Mouse (Mus musculus): ENCODE measurements around the gene Uts2. TPM values are rescaled to one million over a fixed set of nuclear protein-coding genes. Genes with fewer than 3 reads are reported as not detected.
A peak's percentile ranks its signal among the peaks of the same experiment; 100 is the strongest.

The Uts2 gene
- not detected in 2 replicates for polyA plus RNA-seq (2014; fragmentation: Nextera tagmentation; extraction: Ambion mirVana)

GRCm38 (mm10) chr4:150996797-150997196 is at the start of gene Uts2:
TSS of gene Uts2 (plus strand) at chr4:150997097.
- no peak for DNase-seq (ENCODE audit: low spot score)
- H3K4me1 ChIP-seq (ENCODE audit: control insufficient read depth, insufficient read depth, low read length): no peaks in the 10 kb centered on the region
- ATAC-seq (ENCODE audit: low read depth): no peak
- H3K27me3 ChIP-seq (replicated peaks; ENCODE audit: control insufficient read depth, insufficient read depth, low read length): no peaks in the 10 kb centered on the region
- H3K9ac ChIP-seq (ENCODE audit: low read depth, low read length): no peak within 1 kb of the TSS
- no peaks in the 10 kb centered on the region for H3K9me3 ChIP-seq (ENCODE audit: control insufficient read depth, low read length)
- no peak within 1 kb of the TSS for H3K27ac ChIP-seq (replicated peaks; ENCODE audit: low read depth, low read length)
- no peak within 1 kb of the TSS for H3K4me2 ChIP-seq (ENCODE audit: low read depth, low read length)
- no peaks in the 10 kb centered on the region for H3K36me3 ChIP-seq (ENCODE audit: control insufficient read depth, insufficient read depth, low read length)
- 89% methylated on average over 7 of the region's 7 CpGs for WGBS
- no peak within 1 kb of the TSS for H3K4me3 ChIP-seq (ENCODE audit: low read depth, low read length)

GRCm38 (mm10) chr4:150950972-150951371 is 45.9 kb upstream of the Uts2 start:
- Histone ChIP-seq H3K36me3 (ENCODE audit: control insufficient read depth, insufficient read depth, low read length) (no peaks in the 10 kb centered on the region), H3K27ac (replicated peaks; ENCODE audit: low read depth, low read length) (no peak overlapping the region), H3K4me3 (ENCODE audit: low read depth, low read length) (no peak overlapping the region), H3K9ac (ENCODE audit: low read depth, low read length) (no peak overlapping the region), H3K9me3 (ENCODE audit: control insufficient read depth, low read length) (no peaks in the 10 kb centered on the region), H3K4me2 (ENCODE audit: low read depth, low read length) (no peak overlapping the region), H3K4me1 (ENCODE audit: control insufficient read depth, insufficient read depth, low read length) (no peaks in the 10 kb centered on the region), H3K27me3 (replicated peaks; ENCODE audit: control insufficient read depth, insufficient read depth, low read length) (no peaks in the 10 kb centered on the region)
- 81% methylated on average over 10 of the region's 10 CpGs for WGBS
- DNase-seq (ENCODE audit: low spot score) (no peak), ATAC-seq (ENCODE audit: low read depth) (no peak)

GRCm38 (mm10) chr4:150956369-150957105 is 40.4 kb upstream of the Uts2 start:
- peak; percentile 87 for DNase-seq (ENCODE audit: low spot score)
- peak; percentile 90 for ATAC-seq (ENCODE audit: low read depth)
- WGBS: 58% methylated on average over 13 of the region's 13 CpGs

GRCm38 (mm10) chr4:150957106-150957458 is 39.8 kb upstream of the Uts2 start:
- WGBS: 7% methylated on average over 1 of the region's 1 CpGs
- Histone ChIP-seq H3K4me2 (ENCODE audit: low read depth, low read length) (no peak overlapping the region), H3K4me3 (ENCODE audit: low read depth, low read length) (no peak overlapping the region), H3K4me1 (ENCODE audit: control insufficient read depth, insufficient read depth, low read length) (peaks cover 3% of the 10 kb centered on the region; the same call in 1 of the 2 replicates), H3K27me3 (replicated peaks; ENCODE audit: control insufficient read depth, insufficient read depth, low read length) (no peaks in the 10 kb centered on the region), H3K9ac (ENCODE audit: low read depth, low read length) (no peak overlapping the region), H3K9me3 (ENCODE audit: control insufficient read depth, low read length) (no peaks in the 10 kb centered on the region), H3K36me3 (ENCODE audit: control insufficient read depth, insufficient read depth, low read length) (no peaks in the 10 kb centered on the region), H3K27ac (replicated peaks; ENCODE audit: low read depth, low read length) (no peak overlapping the region)
- DNase-seq (ENCODE audit: low spot score) (no peak), ATAC-seq (ENCODE audit: low read depth) (no peak)

More at GRCm38 (mm10) chr4:150956369-150957105, 40.4 kb upstream of the Uts2 start:
- no peak overlapping the region for H3K27ac ChIP-seq (replicated peaks; ENCODE audit: low read depth, low read length)
- H3K4me2 ChIP-seq (ENCODE audit: low read depth, low read length): no peak overlapping the region
- H3K4me1 ChIP-seq (ENCODE audit: control insufficient read depth, insufficient read depth, low read length): peaks cover 3% of the 10 kb centered on the region; the same call in 1 of the 2 replicates
- H3K9me3 ChIP-seq (ENCODE audit: control insufficient read depth, low read length): no peaks in the 10 kb centered on the region
- H3K36me3 ChIP-seq (ENCODE audit: control insufficient read depth, insufficient read depth, low read length): no peaks in the 10 kb centered on the region
- no peak overlapping the region for H3K9ac ChIP-seq (ENCODE audit: low read depth, low read length)
- no peaks in the 10 kb centered on the region for H3K27me3 ChIP-seq (replicated peaks; ENCODE audit: control insufficient read depth, insufficient read depth, low read length)
- no peak overlapping the region for H3K4me3 ChIP-seq (ENCODE audit: low read depth, low read length)

- peaks cover 3% of the 10 kb centered on the region; the same call in 1 of the 2 replicates for H3K4me1 ChIP-seq (ENCODE audit: control insufficient read depth, insufficient read depth, low read length)
- no peak overlapping the region for H3K4me3 ChIP-seq (ENCODE audit: low read depth, low read length)
- H3K9me3 ChIP-seq (ENCODE audit: control insufficient read depth, low read length): no peaks in the 10 kb centered on the region
- ATAC-seq (ENCODE audit: low read depth) (no peak), DNase-seq (ENCODE audit: low spot score) (no peak)
- 84% methylated on average over 7 of the region's 7 CpGs for WGBS
- no peak overlapping the region for H3K27ac ChIP-seq (replicated peaks; ENCODE audit: low read depth, low read length)
- no peaks in the 10 kb centered on the region for H3K27me3 ChIP-seq (replicated peaks; ENCODE audit: control insufficient read depth, insufficient read depth, low read length)
- H3K4me2 ChIP-seq (ENCODE audit: low read depth, low read length): no peak overlapping the region
- no peak overlapping the region for H3K9ac ChIP-seq (ENCODE audit: low read depth, low read length)
- H3K36me3 ChIP-seq (ENCODE audit: control insufficient read depth, insufficient read depth, low read length): no peaks in the 10 kb centered on the region
Measured at GRCm38 (mm10) chr4:150958536-150958935, 38.4 kb upstream of the Uts2 start.

- Histone ChIP-seq H3K4me2 (ENCODE audit: low read depth, low read length) (no peak overlapping the region), H3K4me3 (ENCODE audit: low read depth, low read length) (no peak overlapping the region), H3K9me3 (ENCODE audit: control insufficient read depth, low read length) (no peaks in the 10 kb centered on the region), H3K27ac (replicated peaks; ENCODE audit: low read depth, low read length) (no peak overlapping the region), H3K27me3 (replicated peaks; ENCODE audit: control insufficient read depth, insufficient read depth, low read length) (no peaks in the 10 kb centered on the region), H3K36me3 (ENCODE audit: control insufficient read depth, insufficient read depth, low read length) (no peaks in the 10 kb centered on the region), H3K4me1 (ENCODE audit: control insufficient read depth, insufficient read depth, low read length) (no peaks in the 10 kb centered on the region), H3K9ac (ENCODE audit: low read depth, low read length) (no peak overlapping the region)
- 68% methylated on average over 6 of the region's 6 CpGs for WGBS
- no peak for DNase-seq (ENCODE audit: low spot score)
- ATAC-seq (ENCODE audit: low read depth): no peak
Measured at GRCm38 (mm10) chr4:150962231-150962630, 34.7 kb upstream of the Uts2 start.

- 63% methylated on average over 2 of the region's 2 CpGs for WGBS
- H3K27me3 ChIP-seq (replicated peaks; ENCODE audit: control insufficient read depth, insufficient read depth, low read length): no peaks in the 10 kb centered on the region
- no peaks in the 10 kb centered on the region for H3K4me1 ChIP-seq (ENCODE audit: control insufficient read depth, insufficient read depth, low read length)
- H3K4me3 ChIP-seq (ENCODE audit: low read depth, low read length): no peak overlapping the region
- no peak overlapping the region for H3K4me2 ChIP-seq (ENCODE audit: low read depth, low read length)
- H3K36me3 ChIP-seq (ENCODE audit: control insufficient read depth, insufficient read depth, low read length): no peaks in the 10 kb centered on the region
- H3K27ac ChIP-seq (replicated peaks; ENCODE audit: low read depth, low read length): no peak overlapping the region
- no peak overlapping the region for H3K9ac ChIP-seq (ENCODE audit: low read depth, low read length)
- ATAC-seq (ENCODE audit: low read depth): no peak
- H3K9me3 ChIP-seq (ENCODE audit: control insufficient read depth, low read length): no peaks in the 10 kb centered on the region
- no peak for DNase-seq (ENCODE audit: low spot score)
Measured at GRCm38 (mm10) chr4:150963711-150964110, 33.2 kb upstream of the Uts2 start.

- ATAC-seq (ENCODE audit: low read depth): peak; percentile 66
- no peaks in the 10 kb centered on the region for H3K27me3 ChIP-seq (replicated peaks; ENCODE audit: control insufficient read depth, insufficient read depth, low read length)
- H3K27ac ChIP-seq (replicated peaks; ENCODE audit: low read depth, low read length): no peak overlapping the region
- 13% methylated on average over 25 of the region's 25 CpGs for WGBS
- DNase-seq (ENCODE audit: low spot score): peak; percentile 79
- 0 out of 2 replicates have a peak overlapping the region, but pooled peaks have one; percentile 1 for H3K4me3 ChIP-seq (ENCODE audit: low read depth, low read length)
- no peaks in the 10 kb centered on the region for H3K9me3 ChIP-seq (ENCODE audit: control insufficient read depth, low read length)
- no peaks in the 10 kb centered on the region for H3K36me3 ChIP-seq (ENCODE audit: control insufficient read depth, insufficient read depth, low read length)
- H3K4me1 ChIP-seq (ENCODE audit: control insufficient read depth, insufficient read depth, low read length): no peaks in the 10 kb centered on the region
- H3K4me2 ChIP-seq (ENCODE audit: low read depth, low read length): peak overlapping the region; percentile 36
- H3K9ac ChIP-seq (ENCODE audit: low read depth, low read length): no peak overlapping the region
Measured at GRCm38 (mm10) chr4:150964635-150965554, 32.0 kb upstream of the Uts2 start.
